Mouse (Mus musculus) thymus, postnatal 10 days (tissue): ENCODE measurements around the gene Stx5a.
A peak's percentile ranks its signal among the peaks of the same experiment; 100 is the strongest.

Experiments
- DNase-seq, 2 experiments: peaks; one replicate each; pipeline ENCODE4 v3.0.0; 2021; ENCODE audit warnings: low spot score in 2 of 2

The Stx5a gene

GRCm38 (mm10) chr19:8741243-8741869, at the start of gene Stx5a:
Stx5a (plus strand) TSS chr19:8741413.
- peak; percentile 92 for DNase-seq

- DNase-seq = no peak
Measured at GRCm38 (mm10) chr19:8691871-8692539, 49.2 kb upstream of the Stx5a start.

GRCm38 (mm10) chr19:8692740-8693139, 48.5 kb upstream of the Stx5a start:
- no peak for DNase-seq

- DNase-seq = peak; percentile 45 to 72
Measured at GRCm38 (mm10) chr19:8695330-8695729, 45.9 kb upstream of the Stx5a start.

- no peak for DNase-seq
Measured at GRCm38 (mm10) chr19:8699652-8700051, 41.6 kb upstream of the Stx5a start.

- DNase-seq = no peak
Measured at GRCm38 (mm10) chr19:8702458-8702857, 38.8 kb upstream of the Stx5a start.

GRCm38 (mm10) chr19:8703571-8703970, 37.6 kb upstream of the Stx5a start:
- no peak for DNase-seq

GRCm38 (mm10) chr19:8705026-8705708, 36.0 kb upstream of the Stx5a start:
- no peak for DNase-seq

- DNase-seq = no peak
Measured at GRCm38 (mm10) chr19:8706132-8706667, 35.0 kb upstream of the Stx5a start.

GRCm38 (mm10) chr19:8706930-8707329, 34.3 kb upstream of the Stx5a start:
- no peak for DNase-seq

GRCm38 (mm10) chr19:8708954-8709353, 32.3 kb upstream of the Stx5a start:
- DNase-seq = no peak

- no peak for DNase-seq
Measured at GRCm38 (mm10) chr19:8710057-8710456, 31.2 kb upstream of the Stx5a start.

GRCm38 (mm10) chr19:8711506-8711905, 29.7 kb upstream of the Stx5a start:
- no peak for DNase-seq

- DNase-seq = peak; percentile 27 to 48
Measured at GRCm38 (mm10) chr19:8711949-8712869, 29.0 kb upstream of the Stx5a start.

- DNase-seq = peak; percentile 66 to 75
Measured at GRCm38 (mm10) chr19:8712870-8713305, 28.3 kb upstream of the Stx5a start.

GRCm38 (mm10) chr19:8713306-8713996, 27.8 kb upstream of the Stx5a start:
- peak; percentile 93 to 98 for DNase-seq

GRCm38 (mm10) chr19:8713997-8714652, 27.1 kb upstream of the Stx5a start:
- no peak for DNase-seq

- no peak for DNase-seq
Measured at GRCm38 (mm10) chr19:8714653-8715481, 26.3 kb upstream of the Stx5a start.
